Mouse (Mus musculus) lung, postnatal 0 days (tissue): ENCODE results near the gene Grsf1.

Experiments
- CTCF ChIP-seq: IDR thresholded peaks from 2 replicates; pipeline ENCODE4 v1.5.1; 2016; ENCODE audit warnings: antibody characterized with exemption, mild to moderate bottlenecking
- EP300 ChIP-seq: IDR thresholded peaks from 2 replicates; pipeline ENCODE4 v1.6.1; 2016; ENCODE audit warnings: antibody characterized with exemption, mild to moderate bottlenecking, control low read depth

DNA sequence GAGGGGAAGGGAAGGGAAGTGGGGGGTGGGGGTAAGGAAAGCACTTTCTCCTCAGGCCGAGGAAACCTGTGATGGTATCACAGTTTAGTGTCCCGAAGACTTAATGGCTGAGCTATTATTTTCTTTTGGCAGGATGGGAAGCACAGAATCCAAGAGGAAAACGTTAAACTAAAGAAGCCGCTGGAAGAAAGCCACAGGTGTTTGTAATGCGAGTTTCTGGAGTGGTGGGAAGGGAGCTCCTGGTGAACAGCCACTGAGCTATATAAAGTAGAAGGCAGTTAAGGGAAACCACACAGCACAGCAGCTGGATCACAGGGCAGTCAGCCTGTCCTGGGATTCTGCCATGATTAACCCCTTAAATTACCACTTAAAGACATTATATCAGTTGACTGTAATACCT lies 30.6 kb downstream of the Grsf1 start:
- no peak for TF ChIP-seq CTCF
- TF ChIP-seq EP300, result no peak
